Mouse (Mus musculus): ENCODE data around the gene H2afz. TPM values are rescaled to one million over a fixed set of nuclear protein-coding genes. Genes with fewer than 3 reads are reported as not detected.

The H2afz gene
- polyA plus RNA-seq, 1 experiment, result 2,509 TPM

DNA sequence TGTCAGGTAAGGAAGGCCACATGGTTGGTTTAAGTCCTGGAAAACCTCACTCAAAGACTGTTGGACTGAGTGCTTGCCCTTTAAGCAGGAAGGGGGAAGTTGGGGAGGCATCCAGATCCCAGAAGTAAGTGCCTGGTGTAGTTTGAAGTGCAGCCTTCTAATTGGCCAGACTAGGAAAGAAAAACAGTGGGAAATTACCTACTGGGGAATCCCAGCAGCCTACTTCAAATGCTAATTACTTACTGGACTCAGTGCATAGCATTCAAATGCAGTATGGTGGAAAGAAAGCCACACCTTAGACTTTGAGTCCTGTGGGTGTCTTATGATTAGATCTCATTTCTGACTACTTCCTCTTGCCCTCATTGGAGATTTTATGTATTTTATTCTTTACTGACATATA lies 31.2 kb upstream of the H2afz start:
- no peak overlapping the region for H3K4me3 ChIP-seq (ENCODE audit: control insufficient read depth, insufficient read depth, low read length)
- no peak for TF ChIP-seq CTCF (IDR thresholded peaks at IDR 0.05; ENCODE audit: borderline replicate concordance, control insufficient read depth, extremely low read depth, insufficient read depth, low read length, poor library complexity)
- TF ChIP-seq POLR2A (IDR thresholded peaks at IDR 0.05; ENCODE audit: control insufficient read depth, extremely low read depth, insufficient read depth, low read length, poor library complexity), result no peak
- H3K27ac ChIP-seq (ENCODE audit: control insufficient read depth, insufficient read depth, low read length), result no peak overlapping the region
- no peaks in the 10 kb centered on the region for H3K36me3 ChIP-seq (ENCODE audit: control insufficient read depth, insufficient read depth, low read length)
- H3K4me1 ChIP-seq (replicated peaks; ENCODE audit: control insufficient read depth, insufficient read depth, low read length), result no peaks in the 10 kb centered on the region
- no peaks in the 10 kb centered on the region for H3K27me3 ChIP-seq (ENCODE audit: control insufficient read depth, insufficient read depth, low read length)
- no peak for DNase-seq

DNA sequence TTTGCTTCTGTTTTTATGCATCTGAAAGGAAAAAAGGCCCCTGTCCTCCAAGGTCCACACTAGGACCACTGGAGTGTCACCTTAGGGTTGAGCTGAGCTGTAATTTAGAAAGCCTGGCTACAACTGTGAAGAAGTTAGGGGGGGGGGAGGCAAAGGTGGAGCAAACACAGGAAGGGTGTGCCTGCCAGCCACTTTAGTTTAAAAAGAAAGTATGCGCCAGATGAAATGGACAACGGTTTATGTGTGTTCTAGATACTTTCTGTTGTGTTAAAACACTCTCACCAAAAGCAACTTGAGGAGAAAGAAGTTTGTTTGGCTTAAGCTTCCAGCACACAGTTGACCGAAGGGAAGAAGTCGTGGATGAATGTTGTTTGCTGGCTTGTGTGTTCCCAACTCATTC lies 30.6 kb upstream of the H2afz start:
- H3K27me3 ChIP-seq (ENCODE audit: control insufficient read depth, insufficient read depth, low read length), result no peaks in the 10 kb centered on the region
- no peaks in the 10 kb centered on the region for H3K36me3 ChIP-seq (ENCODE audit: control insufficient read depth, insufficient read depth, low read length)
- TF ChIP-seq CTCF (IDR thresholded peaks at IDR 0.05; ENCODE audit: borderline replicate concordance, control insufficient read depth, extremely low read depth, insufficient read depth, low read length, poor library complexity) (no peak), POLR2A (IDR thresholded peaks at IDR 0.05; ENCODE audit: control insufficient read depth, extremely low read depth, insufficient read depth, low read length, poor library complexity) (no peak)
- DNase-seq, result no peak
- no peak overlapping the region for H3K4me3 ChIP-seq (ENCODE audit: control insufficient read depth, insufficient read depth, low read length)
- H3K27ac ChIP-seq (ENCODE audit: control insufficient read depth, insufficient read depth, low read length), result no peak overlapping the region
- H3K4me1 ChIP-seq (replicated peaks; ENCODE audit: control insufficient read depth, insufficient read depth, low read length), result no peaks in the 10 kb centered on the region
- WGBS, result 89% methylated on average over 4 of the region's 4 CpGs

GRCm38 (mm10) chr3:137836543-137836942 lies 27.7 kb upstream of the H2afz start:
- TF ChIP-seq POLR2A (IDR thresholded peaks at IDR 0.05; ENCODE audit: control insufficient read depth, extremely low read depth, insufficient read depth, low read length, poor library complexity) (no peak), CTCF (IDR thresholded peaks at IDR 0.05; ENCODE audit: borderline replicate concordance, control insufficient read depth, extremely low read depth, insufficient read depth, low read length, poor library complexity) (no peak)
- no peak overlapping the region for H3K4me3 ChIP-seq (ENCODE audit: control insufficient read depth, insufficient read depth, low read length)
- H3K27me3 ChIP-seq (ENCODE audit: control insufficient read depth, insufficient read depth, low read length), result no peaks in the 10 kb centered on the region
- no peak overlapping the region for H3K27ac ChIP-seq (ENCODE audit: control insufficient read depth, insufficient read depth, low read length)
- 98% methylated on average over 1 of the region's 1 CpGs for WGBS
- DNase-seq, result no peak
- no peaks in the 10 kb centered on the region for H3K4me1 ChIP-seq (replicated peaks; ENCODE audit: control insufficient read depth, insufficient read depth, low read length)
- no peaks in the 10 kb centered on the region for H3K36me3 ChIP-seq (ENCODE audit: control insufficient read depth, insufficient read depth, low read length)

GRCm38 (mm10) chr3:137838160-137838559 lies 26.1 kb upstream of the H2afz start:
- no peak for DNase-seq
- no peaks in the 10 kb centered on the region for H3K4me1 ChIP-seq (replicated peaks; ENCODE audit: control insufficient read depth, insufficient read depth, low read length)
- no peak for TF ChIP-seq CTCF (IDR thresholded peaks at IDR 0.05; ENCODE audit: borderline replicate concordance, control insufficient read depth, extremely low read depth, insufficient read depth, low read length, poor library complexity)
- no peak for TF ChIP-seq POLR2A (IDR thresholded peaks at IDR 0.05; ENCODE audit: control insufficient read depth, extremely low read depth, insufficient read depth, low read length, poor library complexity)
- H3K27me3 ChIP-seq (ENCODE audit: control insufficient read depth, insufficient read depth, low read length), result no peaks in the 10 kb centered on the region
- H3K4me3 ChIP-seq (ENCODE audit: control insufficient read depth, insufficient read depth, low read length), result no peak overlapping the region
- H3K36me3 ChIP-seq (ENCODE audit: control insufficient read depth, insufficient read depth, low read length), result no peaks in the 10 kb centered on the region
- no peak overlapping the region for H3K27ac ChIP-seq (ENCODE audit: control insufficient read depth, insufficient read depth, low read length)

DNA sequence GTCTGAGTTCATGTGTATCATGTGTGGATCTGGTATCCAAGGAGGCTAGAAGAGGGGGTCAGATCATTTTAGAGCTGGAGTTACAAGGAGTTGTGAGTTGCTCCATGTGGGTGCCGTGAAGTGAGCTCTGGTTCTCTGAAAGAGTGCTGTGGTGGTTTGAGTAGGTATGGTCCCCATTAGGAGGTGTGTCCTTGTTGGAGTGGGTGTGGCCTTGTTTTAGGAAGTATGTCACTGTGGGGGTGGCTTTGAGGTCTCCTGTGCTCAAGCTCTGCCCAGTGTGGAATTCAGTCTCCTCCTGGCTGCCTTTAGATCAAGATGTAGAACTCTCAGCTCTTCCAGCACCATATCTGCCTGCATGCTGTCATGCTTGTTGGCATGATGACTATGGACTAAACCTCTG lies 21.3 kb upstream of the H2afz start:
- Histone ChIP-seq H3K4me1 (replicated peaks; ENCODE audit: control insufficient read depth, insufficient read depth, low read length) (0 out of 2 replicates have a peak, but pooled peaks cover 2% of the 10 kb centered on the region), H3K4me3 (ENCODE audit: control insufficient read depth, insufficient read depth, low read length) (no peak overlapping the region), H3K27ac (ENCODE audit: control insufficient read depth, insufficient read depth, low read length) (no peak overlapping the region), H3K36me3 (ENCODE audit: control insufficient read depth, insufficient read depth, low read length) (no peaks in the 10 kb centered on the region), H3K27me3 (ENCODE audit: control insufficient read depth, insufficient read depth, low read length) (no peaks in the 10 kb centered on the region)
- 100% methylated on average over 1 of the region's 1 CpGs for WGBS
- no peak for DNase-seq
- TF ChIP-seq CTCF (IDR thresholded peaks at IDR 0.05; ENCODE audit: borderline replicate concordance, control insufficient read depth, extremely low read depth, insufficient read depth, low read length, poor library complexity), result no peak
- no peak for TF ChIP-seq POLR2A (IDR thresholded peaks at IDR 0.05; ENCODE audit: control insufficient read depth, extremely low read depth, insufficient read depth, low read length, poor library complexity)

GRCm38 (mm10) chr3:137844263-137844662 lies 20.0 kb upstream of the H2afz start:
- H3K36me3 ChIP-seq (ENCODE audit: control insufficient read depth, insufficient read depth, low read length), result no peaks in the 10 kb centered on the region
- 0 out of 2 replicates have a peak, but pooled peaks cover 2% of the 10 kb centered on the region for H3K4me1 ChIP-seq (replicated peaks; ENCODE audit: control insufficient read depth, insufficient read depth, low read length)
- no peak overlapping the region for H3K4me3 ChIP-seq (ENCODE audit: control insufficient read depth, insufficient read depth, low read length)
- TF ChIP-seq POLR2A (IDR thresholded peaks at IDR 0.05; ENCODE audit: control insufficient read depth, extremely low read depth, insufficient read depth, low read length, poor library complexity) (no peak), CTCF (IDR thresholded peaks at IDR 0.05; ENCODE audit: borderline replicate concordance, control insufficient read depth, extremely low read depth, insufficient read depth, low read length, poor library complexity) (no peak)
- WGBS, result 93% methylated on average over 3 of the region's 3 CpGs
- no peak overlapping the region for H3K27ac ChIP-seq (ENCODE audit: control insufficient read depth, insufficient read depth, low read length)
- H3K27me3 ChIP-seq (ENCODE audit: control insufficient read depth, insufficient read depth, low read length), result no peaks in the 10 kb centered on the region
- no peak for DNase-seq

- H3K4me3 ChIP-seq (ENCODE audit: control insufficient read depth, insufficient read depth, low read length), result no peak overlapping the region
- 0 out of 2 replicates have a peak, but pooled peaks cover 2% of the 10 kb centered on the region for H3K4me1 ChIP-seq (replicated peaks; ENCODE audit: control insufficient read depth, insufficient read depth, low read length)
- TF ChIP-seq POLR2A (IDR thresholded peaks at IDR 0.05; ENCODE audit: control insufficient read depth, extremely low read depth, insufficient read depth, low read length, poor library complexity) (no peak), CTCF (IDR thresholded peaks at IDR 0.05; ENCODE audit: borderline replicate concordance, control insufficient read depth, extremely low read depth, insufficient read depth, low read length, poor library complexity) (no peak)
- DNase-seq, result no peak
- no peaks in the 10 kb centered on the region for H3K27me3 ChIP-seq (ENCODE audit: control insufficient read depth, insufficient read depth, low read length)
- H3K27ac ChIP-seq (ENCODE audit: control insufficient read depth, insufficient read depth, low read length), result no peak overlapping the region
- 43% methylated on average over 5 of the region's 5 CpGs for WGBS
- H3K36me3 ChIP-seq (ENCODE audit: control insufficient read depth, insufficient read depth, low read length), result no peaks in the 10 kb centered on the region
Measured at GRCm38 (mm10) chr3:137846552-137846951, 17.7 kb upstream of the H2afz start.
